Mouse (Mus musculus) cerebellum, adult 2 months (tissue): ENCODE results near the gene Magoh. TPM values are rescaled to one million over a fixed set of nuclear protein-coding genes. Genes with fewer than 3 reads are reported as not detected.

Experiments
- DNase-seq, 2 experiments: peaks; one replicate each; pipeline ENCODE4 v3.0.0; 2021
- H3K27ac ChIP-seq: fragments of 200-500 bp; 2 replicates; pipeline ENCODE4 v1.5.1; 2012; ENCODE audit warnings: low read length, control low read depth, inconsistent platforms; ENCODE audit not compliant: insufficient read depth
- H3K27me3 ChIP-seq: fragments of 200-500 bp; 2 replicates; pipeline ENCODE4 v1.6.1; 2012; ENCODE audit warnings: inconsistent platforms, mild to moderate bottlenecking, low read length, moderate library complexity; ENCODE audit not compliant: control insufficient read depth, insufficient read depth
- H3K4me1 ChIP-seq: fragments of 200-500 bp; 2 replicates; pipeline ENCODE4 v1.6.1; 2011; ENCODE audit warnings: low read length; ENCODE audit not compliant: control insufficient read depth, insufficient read depth
- H3K4me3 ChIP-seq: fragments of 200-500 bp; replicated peaks from 2 replicates; pipeline ENCODE3; 2011; ENCODE audit warnings: mild to moderate bottlenecking, low read depth, low read length, control low read depth; ENCODE audit not compliant: insufficient read depth
- CTCF ChIP-seq: fragments of 200-500 bp; IDR thresholded peaks from 2 replicates; pipeline ENCODE4 v1.5.1; 2011; ENCODE audit warnings: low read depth, mild to moderate bottlenecking, control low read depth, low read length, moderate library complexity, borderline replicate concordance; ENCODE audit not compliant: insufficient read depth
- POLR2A ChIP-seq: fragments of 200-500 bp; IDR thresholded peaks from 2 replicates; pipeline ENCODE4 v1.6.1; 2011; ENCODE audit warnings: low read length, control low read depth, borderline replicate concordance; ENCODE audit not compliant: insufficient read depth
- WGBS: fragments of 180-500 bp; shearing (Covaris S2); methylation state at CpG from one replicate; pipeline ENCODE4 v1.1.7; 2018; 5-methylcytosine and 5-hydroxymethylcytosine counted together
- polyA plus RNA-seq: library from polyadenylated mRNA; depleted of rRNA; stranded (reverse); fragments of >200 nt; gene quantifications from 2 replicates; pipeline ENCODE4 v1.2.3, GENCODE M21; 2012

Magoh gene
- polyA plus RNA-seq, 1 experiment, result 58.7 TPM

GRCm38 (mm10) chr4:107853836-107854235, 25.7 kb upstream of the Magoh start:
- 92% methylated on average over 7 of the region's 7 CpGs for WGBS
- no peak overlapping the region for H3K4me3 ChIP-seq
- DNase-seq, result no peak
- peaks cover 12% of the 10 kb centered on the region for H3K4me1 ChIP-seq
- H3K27me3 ChIP-seq, result no peaks in the 10 kb centered on the region
- no peak overlapping the region for H3K27ac ChIP-seq
- no peak for TF ChIP-seq POLR2A
- no peak for TF ChIP-seq CTCF

- Histone ChIP-seq H3K4me3 (no peak overlapping the region), H3K27me3 (no peaks in the 10 kb centered on the region), H3K4me1 (peaks cover 12% of the 10 kb centered on the region), H3K27ac (peak overlapping the region; percentile 12)
- peak; percentile 54 to 72 for DNase-seq
- WGBS, result 18% methylated on average over 11 of the region's 11 CpGs
- TF ChIP-seq POLR2A, result no peak
- peak; percentile 46; the same call in 1 of the 2 replicates for TF ChIP-seq CTCF
Observed at GRCm38 (mm10) chr4:107856958-107857686, 22.4 kb upstream of the Magoh start.

GRCm38 (mm10) chr4:107858995-107859394, 20.6 kb upstream of the Magoh start:
- no peak for DNase-seq
- no peak overlapping the region for H3K27ac ChIP-seq
- H3K27me3 ChIP-seq, result no peaks in the 10 kb centered on the region
- H3K4me3 ChIP-seq, result no peak overlapping the region
- H3K4me1 ChIP-seq, result peaks cover 9% of the 10 kb centered on the region
- 82% methylated on average over 7 of the region's 7 CpGs for WGBS
- TF ChIP-seq POLR2A (no peak), CTCF (no peak)

- Histone ChIP-seq H3K4me1 (no peaks in the 10 kb centered on the region), H3K4me3 (no peak overlapping the region), H3K27ac (no peak overlapping the region), H3K27me3 (no peaks in the 10 kb centered on the region)
- TF ChIP-seq CTCF (no peak), POLR2A (no peak)
- WGBS, result 51% methylated on average over 4 of the region's 4 CpGs
- no peak for DNase-seq
Observed at GRCm38 (mm10) chr4:107864866-107865265, 14.7 kb upstream of the Magoh start.

- peaks cover 2% of the 10 kb centered on the region; the same call in 1 of the 2 replicates for H3K4me1 ChIP-seq
- no peak overlapping the region for H3K4me3 ChIP-seq
- 97% methylated on average over 1 of the region's 1 CpGs for WGBS
- DNase-seq, result no peak
- H3K27ac ChIP-seq, result no peak overlapping the region
- no peaks in the 10 kb centered on the region for H3K27me3 ChIP-seq
- TF ChIP-seq CTCF, result no peak
- no peak for TF ChIP-seq POLR2A
Observed at GRCm38 (mm10) chr4:107881631-107882030, 2.1 kb downstream of the Magoh start.

GRCm38 (mm10) chr4:107886371-107886770, 6.8 kb downstream of the Magoh start:
- DNase-seq, result no peak
- peaks cover 3% of the 10 kb centered on the region; the same call in 1 of the 2 replicates for H3K4me1 ChIP-seq
- H3K4me3 ChIP-seq, result no peak overlapping the region
- WGBS, result 79% methylated on average over 7 of the region's 7 CpGs
- H3K27ac ChIP-seq, result no peak overlapping the region
- TF ChIP-seq POLR2A, result no peak
- no peak for TF ChIP-seq CTCF
- H3K27me3 ChIP-seq, result no peaks in the 10 kb centered on the region

- Histone ChIP-seq H3K4me1 (peaks cover 3% of the 10 kb centered on the region; the same call in 1 of the 2 replicates), H3K4me3 (peak overlapping the region; percentile 91), H3K27me3 (no peaks in the 10 kb centered on the region), H3K27ac (peak overlapping the region; percentile 41)
- DNase-seq, result no peak
- 1% methylated on average over 12 of the region's 12 CpGs for WGBS
- no peak for TF ChIP-seq POLR2A
- no peak for TF ChIP-seq CTCF
Observed at GRCm38 (mm10) chr4:107889385-107889730, 9.8 kb downstream of the Magoh start.
